Mouse (Mus musculus) inflammation-experienced regulatory T-cells, adult 6 months (primary cell): ENCODE results near the gene Polg2. TPM values are rescaled to one million over a fixed set of nuclear protein-coding genes. Genes with fewer than 3 reads are reported as not detected.
"Not testable (repeated sequence)": the region's sequence is repeated elsewhere in the genome, so short reads cannot be mapped to it uniquely, and the experiment has no call there.

ENCODE experiments used
- ATAC-seq: one replicate; pipeline ENCODE4 v1.8.0; 2017
- polyA plus RNA-seq, 3 experiments: library from polyadenylated mRNA; unstranded; fragments of 100-300 nt; shearing (Covaris generic); gene quantifications; one replicate each; pipeline ENCODE4 v1.2.1; 2017

Polg2 gene
- polyA plus RNA-seq, 3 experiments from 2014 or later = 12.5 to 20.8 (median 13.3) TPM

GRCm38 (mm10) chr11:106788775-106789459 lies 9.6 kb upstream of the Polg2 start, which contains the start of the genes Ddx5 and Cep95:
Ddx5 (minus strand) TSS chr11:106789185.
Cep95 (plus strand) TSS chr11:106789252.
- ATAC-seq = peak; percentile 61

DNA sequence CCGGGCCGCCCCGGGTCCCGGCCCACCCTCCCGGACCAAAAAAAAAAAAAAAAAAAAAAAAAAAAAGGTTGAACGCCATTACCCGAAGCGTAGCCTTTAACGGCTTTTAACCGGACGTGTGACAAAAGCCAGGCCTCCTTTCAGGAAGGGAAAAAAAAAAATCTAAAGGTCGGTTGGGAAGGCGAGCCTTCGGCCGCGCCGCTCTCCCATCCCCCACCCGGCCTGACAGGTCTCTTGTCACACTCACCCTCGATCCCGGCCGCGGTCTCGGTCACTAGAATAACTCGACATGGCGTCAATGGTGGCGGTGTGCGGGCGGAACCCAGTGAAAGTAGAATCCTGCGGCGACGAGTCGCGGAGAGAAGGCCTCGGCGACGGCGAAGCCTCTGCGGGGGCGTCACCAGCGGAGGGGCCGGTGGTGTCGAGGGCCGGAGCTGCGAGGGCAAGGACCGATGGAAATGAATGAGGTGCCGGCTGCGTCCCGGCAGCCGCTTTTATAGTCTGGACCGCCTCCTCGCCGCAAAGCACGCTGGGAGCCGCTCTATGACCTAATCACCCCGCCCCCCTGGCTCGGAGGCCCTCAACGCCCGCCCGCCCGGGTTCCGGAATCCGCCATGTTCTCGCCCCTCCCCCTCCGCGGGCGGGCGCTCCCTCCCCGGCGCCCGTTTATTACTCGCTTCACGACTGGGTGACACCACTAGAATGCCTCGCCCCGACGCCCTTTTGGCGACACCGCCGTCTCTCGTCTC lies 8.9 kb upstream of the Polg2 start:
- peak; percentile 39 for ATAC-seq

- ATAC-seq = peak; percentile 29
Observed at GRCm38 (mm10) chr11:106787131-106788025, 8.0 kb upstream of the Polg2 start.

GRCm38 (mm10) chr11:106785043-106785442 lies 5.7 kb upstream of the Polg2 start:
- ATAC-seq = no peak

DNA sequence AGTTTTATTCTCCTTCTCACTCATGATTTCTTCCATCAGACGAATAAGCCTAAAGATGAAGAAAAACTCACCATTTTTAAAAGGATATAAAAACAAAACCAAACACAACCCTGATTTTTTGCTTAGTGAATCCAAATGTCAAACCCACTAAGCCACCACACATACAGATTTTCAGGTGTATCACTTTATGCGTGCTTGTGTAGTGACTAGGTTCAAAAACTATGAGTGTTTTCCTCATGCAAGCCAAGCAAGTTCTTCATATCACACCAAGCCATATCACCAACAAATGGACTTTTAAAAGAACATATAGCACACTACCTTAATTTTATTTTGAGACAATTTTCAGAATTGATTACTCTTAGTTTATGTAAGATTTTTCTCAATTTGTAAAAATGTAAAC lies 5.1 kb upstream of the Polg2 start:
- ATAC-seq = no peak

GRCm38 (mm10) chr11:106782841-106783764 lies 3.8 kb upstream of the Polg2 start:
- ATAC-seq = no peak

GRCm38 (mm10) chr11:106782271-106782670 lies 2.9 kb upstream of the Polg2 start:
- not testable (repeated sequence) for ATAC-seq

- no peak for ATAC-seq
Observed at GRCm38 (mm10) chr11:106780590-106781220, 1.4 kb upstream of the Polg2 start.

- ATAC-seq = no peak
Observed at GRCm38 (mm10) chr11:106780089-106780425, 720 bp upstream of the Polg2 start.

DNA sequence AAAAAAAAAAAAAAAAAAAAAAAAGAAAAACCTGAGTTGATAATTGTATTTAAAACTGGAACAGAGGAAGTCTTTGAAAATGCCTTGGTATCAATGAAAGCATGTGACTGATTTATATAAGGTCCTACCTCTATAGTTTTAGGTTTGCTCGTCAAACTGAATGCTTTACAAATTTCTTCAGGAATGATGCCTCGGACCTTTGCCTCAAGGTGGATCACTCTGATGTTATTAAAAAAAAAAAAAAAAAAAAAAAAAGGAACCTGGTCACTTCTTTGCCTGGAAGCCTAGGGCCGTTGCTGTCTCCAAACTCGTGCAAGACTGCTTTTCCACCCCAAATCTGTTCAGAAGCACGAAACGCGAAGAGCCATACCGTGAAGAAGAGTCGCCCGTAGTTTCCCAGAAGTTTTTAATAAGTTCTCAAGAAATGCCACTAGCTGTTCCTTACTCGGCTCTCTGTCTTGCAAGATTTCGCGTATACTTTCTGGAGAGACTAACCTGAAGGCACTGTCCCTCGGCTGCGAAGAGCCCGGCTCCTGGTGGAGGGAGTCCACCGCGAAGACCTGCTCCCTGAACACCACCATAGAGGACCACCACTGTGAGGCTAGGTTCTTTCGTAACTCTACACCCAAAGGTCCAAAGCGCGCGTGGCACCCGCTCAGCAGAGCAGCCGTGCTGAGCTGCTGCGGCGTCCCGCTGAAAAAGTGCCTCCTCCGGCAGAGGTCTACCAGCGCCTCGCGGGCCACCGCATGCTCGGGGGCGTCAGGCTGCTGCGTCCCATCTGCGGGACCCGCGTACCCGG lies 549 bp downstream of the Polg2 start:
- ATAC-seq = peak; percentile 17

- no peak for ATAC-seq
Observed at GRCm38 (mm10) chr11:106778132-106778531, 1.2 kb downstream of the Polg2 start.

DNA sequence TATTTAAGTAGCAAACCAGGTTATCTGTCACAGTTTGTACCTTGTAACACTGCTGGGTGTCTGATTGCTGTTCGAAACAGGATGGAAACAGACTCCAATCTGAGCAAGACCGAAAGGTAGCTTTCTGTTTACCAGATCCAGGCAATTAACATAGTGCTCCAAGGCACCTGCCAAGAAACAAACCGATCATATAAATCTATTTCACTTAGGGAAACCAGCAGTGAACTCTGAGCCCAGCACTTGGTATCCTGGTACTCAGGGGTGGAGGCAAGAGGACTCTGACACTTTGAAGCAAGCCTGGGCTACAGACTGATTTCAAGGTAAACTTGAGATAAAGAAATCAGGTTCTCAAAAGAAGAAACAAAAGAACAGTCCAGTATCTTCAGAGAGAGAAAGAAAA lies 1.9 kb downstream of the Polg2 start:
- no peak for ATAC-seq

- no peak for ATAC-seq
Observed at GRCm38 (mm10) chr11:106776960-106777359, 2.4 kb downstream of the Polg2 start.

DNA sequence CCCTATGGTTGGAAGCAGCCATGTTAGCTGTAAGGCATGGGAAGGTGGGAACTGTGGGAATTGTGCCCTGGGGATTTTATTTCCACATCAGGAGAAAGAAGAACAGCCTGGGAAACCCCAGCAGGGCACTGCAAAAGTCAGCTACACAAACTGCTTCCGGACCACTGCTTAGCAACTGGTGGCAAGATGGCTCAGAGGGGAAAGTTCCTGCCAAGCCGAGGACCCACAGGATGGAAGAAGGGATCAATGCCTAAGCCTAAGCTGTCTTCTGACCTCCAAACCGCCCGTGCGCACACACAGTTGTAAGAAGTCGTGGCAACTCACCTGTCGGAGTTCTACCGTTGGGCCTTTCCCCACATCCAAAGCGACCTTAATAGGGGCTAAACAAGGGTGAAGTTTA lies 6.3 kb downstream of the Polg2 start:
- no peak for ATAC-seq

GRCm38 (mm10) chr11:106770195-106770974 lies 9.0 kb downstream of the Polg2 start:
- ATAC-seq = peak; percentile 65

- no peak for ATAC-seq
Observed at GRCm38 (mm10) chr11:106767516-106767915, 11.8 kb downstream of the Polg2 start.

DNA sequence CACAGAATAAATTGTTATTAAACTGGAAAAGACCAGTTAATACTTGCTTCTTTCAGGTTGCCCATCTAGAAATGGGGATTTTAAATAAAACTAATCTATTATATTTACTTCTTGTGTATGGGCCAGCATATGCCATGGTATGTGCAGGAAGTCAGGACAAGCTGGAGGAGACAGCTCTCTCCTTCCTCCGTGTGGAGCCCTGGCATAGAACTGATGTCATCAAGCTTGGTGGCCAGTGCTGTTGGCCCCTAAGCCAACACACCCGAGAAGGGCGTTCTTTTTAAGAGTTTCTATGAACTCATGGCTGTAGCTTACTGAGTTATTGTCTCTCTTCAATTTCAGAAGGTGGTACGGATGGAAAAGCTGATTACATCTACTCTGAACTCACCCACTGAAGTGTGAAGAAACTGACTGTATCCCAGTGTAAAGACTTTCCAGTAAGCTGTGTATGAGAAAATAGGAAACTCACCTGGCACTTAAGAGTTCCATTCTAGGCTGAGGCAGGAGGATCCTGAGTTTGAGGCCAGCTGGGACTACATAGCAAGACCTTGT lies 12.7 kb downstream of the Polg2 start:
- no peak for ATAC-seq

DNA sequence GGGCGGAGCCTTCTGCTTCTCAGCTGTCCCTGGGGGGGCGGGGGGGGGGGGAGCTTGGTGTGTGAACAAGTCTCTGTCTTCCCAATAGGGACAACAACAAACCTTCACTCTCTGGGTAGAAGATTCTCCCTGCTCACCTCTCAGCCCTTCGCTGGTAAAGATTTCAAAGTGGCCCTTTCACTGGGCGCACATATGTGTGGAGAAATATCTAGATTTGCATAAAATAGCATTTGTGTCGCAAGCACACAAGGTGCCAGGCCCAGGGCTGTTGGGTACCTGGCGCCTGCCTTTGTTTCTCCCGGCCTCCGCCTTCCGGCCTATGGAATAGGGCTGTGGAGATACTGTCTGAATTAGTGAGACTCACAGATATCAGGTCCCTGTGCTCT lies 16.5 kb downstream of the Polg2 start:
- no peak for ATAC-seq

GRCm38 (mm10) chr11:106762139-106762799 lies 17.1 kb downstream of the Polg2 start:
- ATAC-seq = peak; percentile 79
